ENCODE assay signal across 12 mouse cellular contexts in genomic region chr1:35562786-35563185, GRCm38 (mm10).
DNase-seq lines count a peak whose midpoint lies in the region; ATAC-seq lines count a peak whose summit lies in the region.
"Had no signal": no experiment of that assay in that cellular context is flagged by ENCODE, and none has a peak within 500 bp of the region (broad histone marks: within the 10 kb centered on the region; RNA-seq: fewer than 3 reads in every experiment).

No protein-coding gene starts in this region.

- peak; percentile 82 for ATAC-seq in frontal cortex, adult (ENCODE audit: low TSS enrichment)
- ATAC-seq: forebrain, embryonic 13.5 days; lung, postnatal 0 days had no signal

- DNase-seq in frontal cortex, postnatal 10 days (ENCODE audit: low spot score in 2 of 2), result no peak
- DNase-seq in Muller cell, postnatal 12 days (ENCODE audit: inconsistent ontology term), result peak; percentile 95
- DNase-seq in cerebellum, adult 9-11 months, result peak; percentile 27
- DNase-seq in kidney, postnatal 14 days, result peak; percentile 45
- no peak for DNase-seq in ovary, postnatal 36 days (ENCODE audit: low spot score)
- DNase-seq in thymus, postnatal 25 days, result no peak
- DNase-seq in embryo, embryonic 9.5 days (ENCODE audit: extremely low spot score), result no peak
- DNase-seq: adrenal gland, postnatal 36 days; liver, embryonic 13.5 days had no signal

Comparison
In these comparisons a context has a peak if more than half of its experiments do, and no peak if none do; other contexts are left out.
1. DNase-seq: peak in Muller cell, postnatal 12 days (single experiment), cerebellum, adult 9-11 months (single experiment) and kidney, postnatal 14 days (single experiment); none in frontal cortex, postnatal 10 days (0 of 2), ovary, postnatal 36 days (single experiment), thymus, postnatal 25 days (single experiment) and embryo, embryonic 9.5 days (single experiment).